Mouse (Mus musculus) bone marrow, adult 2 months (tissue): ENCODE measurements at regions not wholly inside any gene's neighbourhood (a gene's known extent, or its start where the extent isn't known, plus 50 kb on each side); places are given as distances from the start of the nearest gene placed in this dataset.

Experiments
- CTCF ChIP-seq: fragments of 200-500 bp; IDR thresholded peaks from 2 replicates; pipeline ENCODE4 v1.5.1; 2011; ENCODE audit warnings: low read length, control low read depth; ENCODE audit not compliant: control insufficient read depth, insufficient read depth
- POLR2A ChIP-seq: fragments of 200-500 bp; IDR thresholded peaks from 2 replicates; pipeline ENCODE4 v1.6.1; 2011; ENCODE audit warnings: low read depth, mild to moderate bottlenecking, control low read depth, low read length, borderline replicate concordance; ENCODE audit not compliant: control insufficient read depth

GRCm38 (mm10) chr13:35389781-35390525, 269.7 kb upstream of the Cdyl start:
- TF ChIP-seq CTCF (no peak), POLR2A (no peak)
